Mouse (Mus musculus): Measurements from ENCODE around the gene Tpcn1.

The Tpcn1 gene

DNA sequence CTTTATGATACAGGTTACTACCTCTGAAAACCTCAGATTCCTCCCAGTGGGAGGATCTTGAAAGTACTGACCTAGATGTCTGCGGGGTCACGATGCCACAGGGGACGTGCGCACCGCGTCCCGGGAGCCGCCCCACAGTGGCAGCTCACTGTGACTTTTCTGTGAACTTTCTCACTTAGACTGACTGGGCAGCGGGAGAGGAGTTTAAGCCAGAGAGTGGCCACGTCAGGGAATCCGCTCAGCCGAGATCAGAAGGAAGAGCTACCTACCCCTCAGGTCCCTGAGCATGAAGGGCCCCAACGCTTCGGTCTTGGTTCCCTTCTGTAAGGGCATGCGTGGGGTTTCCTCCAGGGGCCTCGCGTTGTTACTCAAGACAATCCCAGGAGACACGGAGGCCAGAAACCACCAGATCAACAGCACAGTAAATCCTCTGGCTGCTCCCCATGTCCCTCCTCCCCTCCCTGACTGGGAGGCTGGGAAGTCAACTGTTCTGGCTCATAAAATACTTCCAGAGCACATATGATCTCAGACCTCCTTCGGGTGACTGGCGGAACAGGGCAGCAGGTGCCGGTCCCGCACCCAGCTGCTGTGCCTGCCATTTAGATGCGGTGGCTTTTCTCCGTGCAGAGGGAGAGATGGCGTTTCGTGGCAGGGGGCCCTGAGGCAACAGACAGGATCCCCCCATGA lies 9.1 kb downstream of the Tpcn1 start:
- peak; percentile 34 to 36 for DNase-seq (ENCODE audit: low spot score in 2 of 2)

DNA sequence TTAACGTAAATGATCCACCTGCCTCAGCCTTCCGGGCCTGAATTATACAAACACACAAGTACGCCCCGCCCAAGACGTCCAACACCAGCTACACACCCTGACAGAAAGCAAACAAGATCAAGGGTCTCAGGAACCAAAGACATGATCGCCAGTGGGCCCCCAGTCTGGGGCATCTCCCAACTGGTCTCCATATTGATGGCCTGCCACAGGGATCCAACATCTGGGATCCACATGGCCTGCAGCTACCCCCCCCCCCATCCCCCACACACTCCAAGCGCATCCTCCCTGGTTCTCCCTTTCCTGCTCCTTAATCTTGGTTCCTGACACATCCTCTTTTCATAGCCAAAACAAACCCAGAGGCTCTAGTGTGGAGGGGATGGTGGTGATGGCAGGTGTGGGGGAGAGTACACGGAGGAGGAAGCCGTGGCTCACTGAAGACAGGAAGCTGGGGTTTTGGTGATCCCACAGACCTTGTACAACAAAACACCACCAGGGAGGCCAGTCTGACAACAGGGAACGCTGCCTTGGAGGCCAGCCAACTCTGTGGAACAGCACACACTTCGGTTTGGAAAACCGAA lies 9.9 kb downstream of the Tpcn1 start:
- peak; percentile 79 to 81 for DNase-seq (ENCODE audit: low spot score in 2 of 2)

DNA sequence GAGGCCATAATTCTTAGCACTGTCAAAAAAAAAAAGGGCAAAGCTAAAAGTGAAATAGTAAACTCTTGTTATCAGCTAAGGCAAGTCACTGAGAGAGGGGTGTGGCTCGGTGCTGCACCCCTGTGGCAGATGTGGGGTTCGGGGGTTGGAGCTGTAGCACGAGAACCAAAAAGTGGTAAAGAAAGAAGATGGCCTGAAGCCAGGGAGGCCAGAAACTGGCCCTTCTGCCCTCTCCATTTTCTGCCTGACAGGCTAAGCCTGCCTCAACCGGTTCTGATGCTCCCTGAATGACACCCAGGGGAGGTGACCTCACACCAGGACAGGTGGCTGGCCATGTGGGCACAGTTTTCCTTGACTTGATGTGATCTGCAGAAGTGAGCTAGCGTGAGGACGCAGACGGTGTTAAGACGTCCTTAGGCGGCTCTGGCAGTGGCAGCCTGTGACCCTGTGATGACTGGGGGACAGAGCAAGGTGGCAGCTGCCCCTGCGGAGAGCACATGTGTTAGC lies 10.5 kb downstream of the Tpcn1 start:
- DNase-seq (ENCODE audit: low spot score in 2 of 2) = peak; percentile 71 to 74

DNA sequence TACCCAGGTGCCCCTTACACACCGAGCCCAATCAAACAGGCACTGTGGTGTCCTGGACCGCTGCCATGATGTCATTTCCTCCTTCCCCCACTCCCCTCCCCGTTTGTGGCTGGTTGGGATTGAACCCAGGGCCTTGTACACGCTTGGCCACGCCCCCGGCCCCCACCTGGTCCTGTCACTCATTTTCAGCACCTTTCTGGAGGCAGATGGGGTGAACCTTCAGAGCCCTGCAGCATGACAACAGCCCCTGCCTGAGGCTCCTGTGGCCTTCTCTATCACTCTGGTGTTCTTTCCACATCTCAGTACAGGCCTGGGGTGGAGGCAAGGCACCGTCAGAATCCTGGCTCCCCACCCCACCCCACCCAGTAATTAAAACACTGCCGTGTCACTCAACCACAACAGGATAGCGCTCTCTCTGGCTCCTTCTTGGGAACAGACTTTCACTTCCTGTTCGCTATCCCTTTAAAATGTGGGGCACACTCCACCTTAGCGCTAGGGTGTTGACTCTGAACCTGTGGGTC lies 11.6 kb downstream of the Tpcn1 start:
- peak; percentile 52 to 64 for DNase-seq (ENCODE audit: low spot score in 2 of 2)

DNA sequence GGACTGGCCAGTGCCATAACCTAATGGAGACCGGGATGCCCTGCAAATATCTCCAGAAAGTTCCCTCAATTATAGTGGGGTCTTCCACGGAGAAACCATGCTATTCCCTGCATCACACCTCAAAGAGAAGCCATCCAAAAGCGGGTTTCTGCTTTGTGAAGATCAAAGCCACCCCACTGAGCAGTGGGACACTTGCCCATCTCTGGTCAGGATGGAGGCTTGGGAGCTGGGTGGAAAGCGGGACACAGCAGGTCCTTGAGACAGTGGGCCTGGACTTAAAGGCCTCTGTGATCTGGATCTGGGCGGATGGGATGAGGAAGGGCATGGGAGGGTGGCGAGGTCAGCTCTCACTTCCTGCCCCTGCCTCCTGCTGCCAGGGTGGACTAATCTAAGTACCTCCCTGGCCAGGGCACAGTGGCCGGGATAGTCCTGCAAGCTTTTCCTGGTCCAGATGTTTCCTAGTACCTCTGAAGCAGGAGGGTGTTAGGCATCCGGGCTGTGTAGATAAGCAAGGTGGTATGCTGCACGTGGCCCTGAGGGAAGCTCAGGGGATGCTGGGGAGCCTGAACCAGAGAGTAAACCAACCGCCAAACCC lies 13.9 kb downstream of the Tpcn1 start:
- DNase-seq (ENCODE audit: low spot score in 2 of 2) = no peak

DNA sequence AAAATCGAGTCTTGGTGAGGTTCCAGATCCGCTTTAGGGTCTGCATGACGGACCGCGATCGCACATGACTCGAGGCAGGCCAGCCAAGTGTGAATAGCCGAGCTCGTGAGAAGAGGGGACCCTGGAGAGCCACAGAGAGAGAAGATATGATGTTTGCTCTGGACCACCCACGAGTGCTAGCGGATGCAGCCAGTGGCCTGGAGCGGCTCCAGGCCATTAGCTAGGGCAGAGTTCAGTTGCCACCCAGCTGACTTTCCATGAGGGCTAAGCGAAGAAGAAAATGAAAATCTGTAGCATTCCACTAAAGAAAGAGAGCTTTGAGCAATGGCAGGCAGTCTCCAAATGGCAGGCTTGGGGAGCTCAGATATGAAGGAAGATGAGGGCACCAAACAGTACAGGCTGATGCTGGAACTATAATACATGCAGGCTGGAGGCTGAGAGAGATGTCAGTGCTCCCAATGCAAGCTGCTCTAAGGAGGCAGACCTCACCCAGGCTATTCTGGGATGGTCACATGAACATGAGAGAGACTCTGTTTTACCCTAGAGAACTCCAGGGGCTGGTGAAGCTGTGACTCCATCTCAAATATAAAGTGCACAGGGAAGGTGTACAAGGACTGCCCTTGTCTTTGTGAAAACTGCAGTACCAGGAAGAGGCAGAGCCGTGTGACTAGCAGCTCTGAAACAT lies 17.3 kb downstream of the Tpcn1 start:
- no peak for DNase-seq (ENCODE audit: low spot score in 2 of 2)

DNA sequence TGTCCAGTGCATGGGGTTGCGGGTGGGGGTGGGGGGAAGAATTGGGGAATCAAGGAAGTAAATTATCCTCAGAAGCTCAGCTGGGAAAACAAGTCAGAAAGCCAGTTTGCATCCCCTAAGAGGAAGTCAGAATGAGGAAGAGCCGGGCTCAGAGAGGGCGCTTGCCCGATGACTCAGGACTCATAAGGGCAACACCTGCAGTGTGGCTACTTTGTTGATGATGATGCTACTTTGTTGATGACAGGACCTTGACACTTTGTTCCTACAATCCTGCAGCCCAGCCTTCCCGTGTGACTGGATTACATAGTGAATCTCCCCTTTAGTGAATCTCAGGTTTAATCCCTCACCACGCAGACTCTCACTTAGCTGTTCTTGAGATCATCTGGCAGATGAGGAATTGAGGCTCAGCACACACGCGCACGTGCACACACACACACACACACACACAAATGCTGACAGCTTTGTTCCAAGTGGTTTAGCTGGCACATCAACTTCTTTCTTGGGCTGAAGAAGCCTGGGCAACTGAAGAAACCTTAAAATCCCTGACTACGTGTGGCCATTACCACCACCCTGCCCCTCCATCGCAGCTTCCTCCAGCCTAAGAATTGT lies 18.1 kb downstream of the Tpcn1 start:
- no peak for DNase-seq (ENCODE audit: low spot score in 2 of 2)

DNA sequence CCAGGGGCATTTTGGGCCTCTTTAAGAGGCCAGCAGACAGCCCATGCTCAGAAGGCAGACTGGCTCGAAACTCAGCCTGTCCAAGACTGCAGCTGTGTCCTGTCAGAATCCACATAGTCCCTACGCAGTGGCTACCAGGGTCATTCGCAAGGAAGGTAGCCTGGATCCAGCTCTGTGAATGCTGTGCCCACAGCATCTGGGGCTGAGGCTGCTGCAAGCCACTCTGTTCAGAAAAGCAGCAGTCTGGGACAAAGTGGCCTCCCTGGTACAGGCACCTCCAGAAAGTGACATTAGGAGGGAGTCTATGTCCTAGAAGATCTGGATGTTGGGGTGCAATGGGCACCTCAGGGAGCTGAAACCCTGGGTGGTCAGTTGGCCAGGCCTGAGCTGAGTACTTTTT lies 18.7 kb downstream of the Tpcn1 start:
- DNase-seq (ENCODE audit: low spot score in 2 of 2) = no peak

DNA sequence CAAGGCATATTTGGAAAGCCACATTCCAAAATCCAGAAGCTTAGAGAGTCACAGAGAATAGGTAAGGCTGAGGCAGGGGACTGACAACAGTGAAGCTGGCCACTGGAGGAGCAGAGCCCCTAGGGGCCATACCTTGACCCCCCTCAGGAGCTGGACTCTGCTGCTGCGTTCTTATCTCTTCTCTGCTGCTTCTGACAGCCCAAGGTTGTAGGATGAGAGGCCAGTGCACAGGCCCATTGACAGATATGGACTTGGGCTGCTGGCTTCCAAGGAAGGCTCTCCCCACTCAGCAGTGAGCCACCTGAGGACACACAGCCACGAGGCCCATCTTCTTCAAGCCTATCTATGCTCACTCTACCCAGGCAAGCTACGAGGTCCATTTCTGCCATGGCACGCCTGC lies 19.5 kb downstream of the Tpcn1 start:
- DNase-seq (ENCODE audit: low spot score in 2 of 2) = no peak

DNA sequence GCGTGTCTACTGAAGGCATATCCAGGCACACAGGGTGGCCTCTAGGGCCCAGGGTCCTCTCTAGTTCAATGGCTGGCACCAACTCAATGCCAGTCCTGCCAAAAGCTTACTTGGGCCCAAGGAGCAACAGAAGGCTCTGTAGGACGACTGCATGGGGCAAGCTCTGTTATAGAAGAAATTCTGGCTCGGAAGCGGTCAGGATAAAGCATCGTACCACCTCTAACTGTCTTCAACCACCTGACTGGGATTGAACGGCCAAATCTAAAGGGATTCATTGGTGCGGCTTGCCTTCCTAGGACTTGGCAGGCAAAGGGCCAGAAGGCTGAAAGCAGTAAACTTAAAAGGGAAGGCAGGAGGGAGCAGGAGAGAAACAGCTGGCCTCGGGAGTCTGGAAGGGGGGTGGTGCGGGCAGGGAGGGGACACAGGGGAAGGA lies 20.1 kb downstream of the Tpcn1 start:
- no peak for DNase-seq (ENCODE audit: low spot score in 2 of 2)

DNA sequence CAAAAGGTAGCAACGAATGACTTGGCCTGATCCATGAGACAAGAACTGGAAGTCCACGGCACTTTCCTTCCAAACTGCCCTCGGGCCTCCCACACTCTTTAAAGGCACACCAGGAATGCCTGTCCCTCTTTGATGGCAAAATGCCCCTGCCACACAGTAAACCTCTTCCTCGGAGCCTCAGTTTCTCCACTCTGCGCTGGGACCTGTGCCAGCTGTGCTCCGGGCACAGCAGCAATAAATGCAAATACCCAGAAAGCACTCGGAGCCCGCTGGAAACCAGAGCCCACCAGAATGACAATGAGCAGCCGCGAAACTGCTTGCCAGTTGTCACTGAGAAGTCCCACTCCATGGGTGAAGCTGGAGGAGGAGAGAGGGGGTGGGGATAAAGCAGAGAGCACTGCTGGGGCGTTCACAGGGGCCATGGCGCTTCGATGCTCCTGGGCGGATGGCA lies 20.7 kb downstream of the Tpcn1 start:
- DNase-seq (ENCODE audit: low spot score in 2 of 2) = no peak

DNA sequence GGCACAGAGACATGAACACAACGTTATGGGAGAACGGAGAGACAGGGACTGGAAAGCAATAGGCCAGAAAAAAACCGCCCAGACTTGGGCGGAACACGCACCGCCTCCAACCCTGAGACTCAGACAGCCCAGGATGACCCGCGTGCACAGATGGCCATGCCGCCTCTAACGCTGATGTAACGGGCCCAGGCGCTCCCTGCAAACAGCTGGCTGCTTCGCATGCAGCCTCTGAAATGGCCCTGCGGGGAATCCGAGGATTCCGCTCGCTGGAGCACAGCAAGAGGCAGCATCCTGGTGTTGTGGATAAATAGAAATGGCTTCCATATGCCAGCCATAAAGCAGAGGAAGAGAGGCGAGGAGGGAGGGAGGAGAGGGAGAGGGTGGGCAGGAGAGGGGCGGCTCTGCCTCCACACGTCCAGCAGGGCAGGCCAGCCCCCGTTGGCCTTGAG lies 21.2 kb downstream of the Tpcn1 start:
- no peak for DNase-seq (ENCODE audit: low spot score in 2 of 2)

DNA sequence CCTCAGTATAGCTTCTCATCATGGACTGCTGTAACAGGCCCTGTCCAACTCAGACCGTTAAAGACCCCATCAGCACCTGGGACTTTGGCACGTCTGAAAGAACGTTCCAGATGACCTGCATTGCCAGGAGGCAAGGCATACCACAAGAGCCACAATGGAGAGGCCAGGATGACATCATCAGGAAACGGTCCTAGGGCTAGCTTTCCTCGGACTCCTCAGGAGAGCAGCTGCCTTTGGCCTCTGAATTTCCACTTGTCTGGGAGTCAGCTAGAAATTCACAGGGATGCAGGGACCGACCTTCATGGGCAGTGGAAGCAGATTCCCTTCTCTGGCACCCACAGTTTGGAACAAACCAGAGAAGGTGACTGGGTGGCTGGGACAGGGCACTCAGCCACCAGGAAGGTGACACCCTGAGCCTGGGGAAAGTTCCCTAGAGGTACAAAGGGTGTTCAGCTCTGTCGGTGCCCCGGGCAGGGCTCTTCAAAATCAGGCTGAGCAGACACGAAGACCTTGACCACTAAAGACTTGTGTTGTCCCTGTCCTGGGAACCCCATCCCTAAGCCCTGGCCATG lies 21.7 kb downstream of the Tpcn1 start:
- DNase-seq (ENCODE audit: low spot score in 2 of 2) = no peak

DNA sequence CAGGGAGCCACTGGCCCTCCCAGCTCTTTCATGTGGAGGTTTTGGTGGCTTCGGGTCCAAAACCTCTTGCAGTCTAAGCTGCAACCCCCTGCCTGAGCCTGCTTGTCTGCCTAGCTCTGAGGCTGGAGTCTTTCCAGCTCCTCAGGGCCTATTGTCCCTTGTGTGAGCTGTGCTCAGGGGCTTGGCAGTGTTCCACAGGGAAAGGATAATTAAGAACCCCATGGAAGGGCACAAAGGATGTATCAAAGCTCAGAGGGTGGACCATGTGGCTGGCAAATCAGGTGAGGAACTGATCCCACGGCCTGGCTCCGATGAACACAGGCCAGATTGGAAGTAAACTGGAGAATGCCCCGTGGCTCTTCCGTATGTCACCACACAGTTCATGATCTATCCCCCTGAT lies 22.4 kb downstream of the Tpcn1 start:
- no peak for DNase-seq (ENCODE audit: low spot score in 2 of 2)

DNA sequence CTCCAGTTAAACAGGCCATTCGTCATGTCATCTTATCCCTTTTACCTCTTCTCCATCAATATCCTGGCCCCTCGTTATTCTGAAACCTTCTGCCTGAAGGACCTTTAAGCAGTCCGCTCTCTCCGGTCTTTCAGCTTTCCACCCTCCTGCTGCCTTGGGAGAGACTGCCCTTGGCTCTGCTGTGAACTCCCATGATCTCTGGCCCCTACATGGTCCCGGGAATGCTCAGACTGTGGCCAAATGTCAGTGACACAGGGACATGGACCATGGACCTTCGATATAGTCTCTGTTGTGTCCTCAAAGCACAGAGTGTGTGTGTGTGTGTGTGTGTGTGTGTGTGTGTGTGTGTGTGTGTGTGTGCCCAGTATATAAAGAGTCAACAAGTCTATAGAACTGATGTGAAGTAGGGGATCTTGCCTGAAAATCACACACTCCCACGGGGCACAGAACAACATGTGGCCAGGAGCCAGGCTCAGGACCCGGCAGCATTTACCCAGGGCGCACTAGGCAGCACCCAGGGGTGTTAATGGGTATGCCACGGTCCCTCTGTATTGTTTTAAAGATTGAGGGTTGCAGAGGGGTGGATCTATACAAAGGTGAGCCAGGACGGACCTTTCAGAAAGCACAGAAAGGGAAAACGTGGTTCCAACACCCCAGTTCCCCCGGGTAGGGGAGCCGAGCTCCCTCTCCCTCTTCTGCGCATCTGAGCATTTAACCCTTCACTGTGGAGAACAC lies 23.1 kb downstream of the Tpcn1 start:
- DNase-seq (ENCODE audit: low spot score in 2 of 2) = no peak

DNA sequence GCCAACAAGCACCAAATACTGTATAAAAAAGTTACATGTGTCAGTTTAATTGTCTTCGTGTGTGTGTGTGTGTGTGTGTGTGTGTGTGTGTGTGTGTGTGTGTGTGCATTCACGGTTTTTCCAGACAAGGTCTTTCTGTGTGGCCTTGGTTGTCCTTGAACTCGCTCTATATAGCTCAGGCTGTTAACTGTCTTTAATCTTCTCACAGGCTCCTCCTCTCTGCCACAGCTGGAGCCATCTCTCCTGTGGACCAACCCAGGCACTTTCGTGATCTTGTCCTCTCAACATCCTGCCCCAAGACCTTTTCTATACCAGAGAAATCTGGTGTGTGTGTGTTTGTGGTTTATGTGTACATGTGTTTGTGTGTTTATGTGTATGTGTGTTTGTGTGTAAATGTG lies 24.6 kb downstream of the Tpcn1 start:
- DNase-seq (ENCODE audit: low spot score in 2 of 2) = no peak

DNA sequence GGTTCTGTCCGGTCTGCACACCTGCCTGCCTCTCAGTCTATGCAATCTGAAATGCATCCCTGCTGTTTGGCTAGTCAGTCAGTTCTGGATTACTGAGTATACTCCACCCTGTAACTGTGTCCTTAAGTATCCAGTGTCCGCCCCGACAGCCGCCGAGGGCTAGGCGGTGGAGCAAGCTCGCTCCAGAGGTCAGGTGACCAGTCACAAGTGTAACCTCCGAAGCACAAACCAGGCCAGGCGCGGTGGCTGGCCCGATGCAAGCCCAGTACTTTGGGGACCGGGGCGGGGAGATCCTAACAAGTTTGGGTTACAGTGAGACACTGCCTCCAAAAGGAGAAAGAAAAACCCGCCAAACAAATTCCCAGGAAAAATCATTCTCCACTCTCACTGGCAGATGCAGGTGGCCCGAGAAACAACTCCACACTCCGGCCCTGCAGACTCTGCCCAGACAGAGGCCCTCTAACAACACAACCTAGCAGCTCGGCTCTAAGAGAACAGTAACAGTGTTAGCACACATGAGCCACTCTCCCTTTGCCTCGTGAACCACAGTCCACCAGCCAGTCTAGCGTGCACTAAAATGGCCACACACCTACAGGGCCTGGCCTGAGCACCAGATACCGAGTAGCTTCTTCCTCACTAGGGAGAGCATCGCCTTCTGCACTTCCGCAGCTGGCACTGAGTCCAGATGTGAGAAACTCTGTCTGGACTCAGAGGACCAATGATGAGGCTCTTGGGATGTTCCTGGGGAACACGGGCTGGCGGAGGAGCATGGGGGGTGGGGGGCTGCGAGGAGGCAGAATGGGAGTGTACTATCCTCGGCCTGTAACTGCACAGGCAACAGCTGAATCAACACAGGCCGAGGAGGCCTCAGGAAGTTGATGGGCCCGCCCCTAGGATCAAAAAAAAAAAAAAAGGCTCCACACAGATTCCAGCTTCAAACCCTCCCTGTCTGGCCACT lies 25.2 kb downstream of the Tpcn1 start:
- DNase-seq (ENCODE audit: low spot score in 2 of 2) = no peak

DNA sequence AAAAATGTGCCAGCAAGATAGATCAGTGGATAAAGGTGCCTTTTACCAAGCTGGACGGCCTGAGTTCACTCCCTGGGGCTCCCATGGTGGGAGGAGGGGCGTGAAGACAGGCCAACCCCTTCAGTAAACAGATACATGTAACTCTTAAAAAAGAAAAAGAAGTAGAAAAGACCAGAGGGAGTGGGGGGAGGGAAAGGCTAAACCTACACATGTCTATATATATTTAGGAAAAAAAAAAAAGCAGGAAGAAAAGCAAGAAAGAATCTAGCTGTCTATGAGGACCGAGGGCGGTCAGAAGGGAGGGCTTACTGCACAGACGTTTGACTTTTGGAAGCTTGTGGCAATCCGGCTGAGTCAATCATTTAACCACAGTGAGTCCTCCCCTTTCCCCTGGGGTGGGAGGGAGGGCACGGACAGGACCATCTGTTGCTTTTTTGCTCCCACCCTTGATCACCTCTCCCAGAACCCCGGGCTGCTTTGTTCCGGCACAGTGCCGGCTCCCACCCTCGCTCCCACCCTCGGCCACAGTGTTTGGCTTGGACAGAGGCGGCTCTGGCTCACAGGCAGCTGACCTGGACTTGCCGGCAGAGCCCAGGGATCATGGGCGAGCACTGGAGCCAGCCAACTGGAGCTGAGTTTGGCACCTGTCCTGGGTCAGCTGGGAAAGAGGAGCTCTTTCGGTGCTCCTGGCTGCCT lies 27.7 kb downstream of the Tpcn1 start:
- no peak for DNase-seq (ENCODE audit: low spot score in 2 of 2)

DNA sequence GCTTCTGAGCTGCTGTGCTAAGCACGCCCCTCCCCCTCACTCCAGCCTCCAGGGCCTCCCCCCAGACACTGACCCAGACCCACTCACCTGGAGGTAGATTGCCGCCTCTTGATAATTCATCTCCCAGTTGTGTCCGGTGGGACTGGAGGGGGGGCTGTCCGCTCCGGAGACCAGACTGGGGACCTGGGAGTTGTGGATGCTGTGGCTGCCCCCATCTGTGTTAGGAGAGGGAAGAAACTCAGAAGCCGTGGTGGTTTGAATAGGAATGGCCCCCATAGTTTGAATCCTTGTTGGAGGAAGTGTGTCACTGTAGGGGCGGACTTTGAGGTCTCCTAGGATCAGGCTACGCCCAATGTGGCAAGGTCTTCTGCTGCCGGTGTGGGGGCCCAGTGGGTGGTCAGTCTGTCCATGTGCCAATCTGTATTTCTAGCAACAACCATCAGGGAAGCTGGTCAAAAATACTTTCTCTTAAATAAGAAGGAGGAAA lies 28.3 kb downstream of the Tpcn1 start:
- no peak for DNase-seq (ENCODE audit: low spot score in 2 of 2)
